Comparison of ENCODE assay signal across 11 mouse cellular contexts in the genomic region with DNA sequence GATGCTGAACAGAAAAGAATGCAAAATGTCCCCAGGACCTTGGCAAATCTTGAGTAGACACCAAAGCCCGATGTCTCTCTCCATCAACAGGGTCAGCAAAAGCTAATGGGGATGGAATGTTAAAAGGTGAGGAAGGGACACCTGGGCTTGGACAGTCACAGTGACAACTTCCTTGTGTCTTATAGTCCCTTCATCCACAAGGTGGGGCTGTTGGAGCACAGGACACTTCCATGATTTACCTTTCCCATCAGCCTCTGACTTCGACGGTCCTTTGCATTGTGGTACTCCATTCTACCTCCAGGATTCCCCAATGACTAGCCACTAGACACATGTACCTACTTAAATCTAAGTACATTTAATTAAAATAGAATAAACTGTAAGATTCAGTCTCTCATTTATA. TPM values are rescaled to one million over a fixed set of nuclear protein-coding genes. Genes with fewer than 3 reads are reported as not detected.
DNase-seq lines count a peak whose midpoint lies in the region; ATAC-seq and TF ChIP-seq lines count a peak whose summit lies in the region.
"Had no signal": no experiment of that assay in that cellular context is flagged by ENCODE, and none has a peak within 500 bp of the region (broad histone marks: within the 10 kb centered on the region; RNA-seq: fewer than 3 reads in every experiment).

No protein-coding gene starts in this region.

- TF ChIP-seq CTCF in embryonic fibroblast, embryonic 13.5 days (IDR thresholded peaks at IDR 0.05; ENCODE audit: borderline replicate concordance, insufficient read depth, low read length), result peak; percentile 22; the same call in 1 of the 2 replicates

- no peak overlapping the region for H3K4me2 ChIP-seq in kidney, embryonic 15.5 days

- no peaks in the 10 kb centered on the region for H3K27me3 ChIP-seq in kidney, embryonic 15.5 days
- no peaks in the 10 kb centered on the region for H3K27me3 ChIP-seq in limb, embryonic 10.5 days (ENCODE audit: low read depth, poor library complexity, severe bottlenecking)

- WGBS in kidney, embryonic 15.5 days, result 60% methylated on average over 3 of the region's 3 CpGs
- WGBS in limb, embryonic 10.5 days, result 54% methylated on average over 3 of the region's 3 CpGs

- no peak for ATAC-seq in kidney, embryonic 15.5 days (replicated peaks; ENCODE audit: low FRiP score)

- H3K9ac ChIP-seq in kidney, embryonic 15.5 days, result no peak overlapping the region

- H3K27ac ChIP-seq in kidney, embryonic 15.5 days, result no peak overlapping the region
- no peak overlapping the region for H3K27ac ChIP-seq in embryonic fibroblast, embryonic 13.5 days (ENCODE audit: insufficient read depth, low read length)
- no peak overlapping the region for H3K27ac ChIP-seq in limb, embryonic 10.5 days

- no peak for TF ChIP-seq POLR2A in embryonic fibroblast, embryonic 13.5 days (IDR thresholded peaks at IDR 0.05; ENCODE audit: low read depth, low read length)

- H3K4me1 ChIP-seq in kidney, embryonic 15.5 days, result no peaks in the 10 kb centered on the region
- H3K4me1 ChIP-seq in embryonic fibroblast, embryonic 13.5 days (ENCODE audit: control insufficient read depth, insufficient read depth, low read length), result no peaks in the 10 kb centered on the region
- no peaks in the 10 kb centered on the region for H3K4me1 ChIP-seq in limb, embryonic 10.5 days

- peak; percentile 20 for DNase-seq in kidney, adult 9 months
- peak; percentile 36 for DNase-seq in 3T3-L1 (ENCODE audit: low read depth, low spot score)
- peak; percentile 5 for DNase-seq in 416B (ENCODE audit: low read depth)
- no peak for DNase-seq in T-cell, adult 2 months (ENCODE audit: low spot score)
- no peak for DNase-seq in limb, embryonic 10.5 days (ENCODE audit: low spot score)
- DNase-seq: gastrocnemius, postnatal 10 days had no signal

- no peak overlapping the region for H3K4me3 ChIP-seq in kidney, embryonic 15.5 days (replicated peaks)
- no peak overlapping the region for H3K4me3 ChIP-seq in embryonic fibroblast, embryonic 13.5 days (ENCODE audit: insufficient read depth, low read length)
- no peak overlapping the region for H3K4me3 ChIP-seq in limb, embryonic 10.5 days
- H3K4me3 ChIP-seq: erythroblast, embryonic 14.5 days had no signal

- no peaks in the 10 kb centered on the region for H3K9me3 ChIP-seq in kidney, embryonic 15.5 days (replicated peaks)
- H3K9me3 ChIP-seq in limb, embryonic 10.5 days (replicated peaks), result no peaks in the 10 kb centered on the region

- peaks cover 15% of the 10 kb centered on the region; the same call in 1 of the 2 replicates for H3K36me3 ChIP-seq in kidney, embryonic 15.5 days
- no peaks in the 10 kb centered on the region for H3K36me3 ChIP-seq in limb, embryonic 10.5 days

RNA-seq across cellular contexts. Expression of gene Them5, which starts 13.2 kb away (rescaled TPM):
- 1.3 TPM in 1 of 2 replicates, not detected in the other for polyA plus RNA-seq in kidney, embryonic 15.5 days (2015; fragmentation: Nextera tagmentation; extraction: Ambion mirVana)
- polyA plus RNA-seq in embryonic fibroblast, embryonic 13.5 days (2011; ENCODE audit: insufficient read length, low read depth, missing spikeins), result not detected in 2 replicates
- not detected in 2 replicates for polyA plus RNA-seq in limb, embryonic 10.5 days (2016; fragmentation: Nextera tagmentation; extraction: Ambion mirVana)
- polyA plus RNA-seq: erythroblast, embryonic 14.5 days; kidney, embryonic 16.5 days; neural tube, embryonic 14.5 days had no signal

RNA-seq across cellular contexts. Expression of gene Them4, which starts 18.8 kb away (rescaled TPM):
- 11.9 and 12.2 TPM in 2 replicates for polyA plus RNA-seq in kidney, embryonic 15.5 days (2015; fragmentation: Nextera tagmentation; extraction: Ambion mirVana)
- 9.6 and 10.6 TPM in 2 replicates for polyA plus RNA-seq in embryonic fibroblast, embryonic 13.5 days (2011; ENCODE audit: insufficient read length, low read depth, missing spikeins)
- polyA plus RNA-seq in limb, embryonic 10.5 days (2016; fragmentation: Nextera tagmentation; extraction: Ambion mirVana), result 7.2 and 7.7 TPM in 2 replicates
- polyA plus RNA-seq: erythroblast, embryonic 14.5 days had no signal

RNA-seq across cellular contexts. Expression of gene C2cd4d, which starts 33.6 kb away (rescaled TPM):
- 0.40 and 0.59 TPM in 2 replicates for polyA plus RNA-seq in kidney, embryonic 15.5 days (2015; fragmentation: Nextera tagmentation; extraction: Ambion mirVana)
- polyA plus RNA-seq in embryonic fibroblast, embryonic 13.5 days (2011; ENCODE audit: insufficient read length, low read depth, missing spikeins), result not detected in 2 replicates
- 0.15 and 0.54 TPM in 2 replicates for polyA plus RNA-seq in limb, embryonic 10.5 days (2016; fragmentation: Nextera tagmentation; extraction: Ambion mirVana)
- polyA plus RNA-seq: erythroblast, embryonic 14.5 days had no signal

RNA-seq across cellular contexts. Expression of gene Rorc, which starts 43.9 kb away (rescaled TPM):
- 8.6 and 9.6 TPM in 2 replicates for polyA plus RNA-seq in kidney, embryonic 15.5 days (2015; fragmentation: Nextera tagmentation; extraction: Ambion mirVana)
- polyA plus RNA-seq in embryonic fibroblast, embryonic 13.5 days (2011; ENCODE audit: insufficient read length, low read depth, missing spikeins), result not detected in 2 replicates
- 0.15 TPM in 1 of 2 replicates, not detected in the other for polyA plus RNA-seq in limb, embryonic 10.5 days (2016; fragmentation: Nextera tagmentation; extraction: Ambion mirVana)
- polyA plus RNA-seq: erythroblast, embryonic 14.5 days had no signal

Comparison
In these comparisons a context has a peak if more than half of its experiments do, and no peak if none do; other contexts are left out.
1. DNase-seq: peak in kidney, adult 9 months (single experiment), 3T3-L1 (single experiment) and 416B (single experiment); none in T-cell, adult 2 months (single experiment) and limb, embryonic 10.5 days (single experiment).